Mouse (Mus musculus) cerebellum, adult 11 months (tissue): ENCODE measurements around the gene Tns1.

Experiments
- DNase-seq: peaks from one replicate; pipeline ENCODE4 v3.0.0; 2022

Gene Tns1

DNA sequence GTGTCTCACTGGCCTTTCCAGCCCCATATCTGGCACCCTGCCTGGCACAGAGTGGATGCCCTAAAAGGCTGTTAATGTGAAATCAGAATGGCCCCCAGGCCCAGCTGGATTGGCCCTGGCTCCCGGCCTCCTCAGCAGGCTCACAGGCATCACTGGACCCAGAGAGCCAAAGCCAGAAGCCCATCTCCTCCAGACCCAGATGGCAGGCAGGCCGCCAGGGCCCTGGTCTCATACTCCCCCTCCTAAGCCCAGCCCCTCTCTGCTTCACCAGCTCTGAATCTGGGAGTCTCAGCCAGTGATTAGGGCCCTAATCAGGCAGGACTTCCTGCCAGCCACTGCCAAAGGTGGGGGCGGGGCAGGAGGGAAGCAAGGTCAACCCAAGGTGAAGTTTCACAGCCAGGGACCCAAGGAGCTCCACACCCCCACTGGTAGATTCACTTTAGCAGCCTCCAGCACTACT lies 93.3 kb downstream of the Tns1 start:
- DNase-seq, result no peak

- no peak for DNase-seq
Observed at GRCm38 (mm10) chr1:74030285-74030684, 94.0 kb downstream of the Tns1 start.

DNA sequence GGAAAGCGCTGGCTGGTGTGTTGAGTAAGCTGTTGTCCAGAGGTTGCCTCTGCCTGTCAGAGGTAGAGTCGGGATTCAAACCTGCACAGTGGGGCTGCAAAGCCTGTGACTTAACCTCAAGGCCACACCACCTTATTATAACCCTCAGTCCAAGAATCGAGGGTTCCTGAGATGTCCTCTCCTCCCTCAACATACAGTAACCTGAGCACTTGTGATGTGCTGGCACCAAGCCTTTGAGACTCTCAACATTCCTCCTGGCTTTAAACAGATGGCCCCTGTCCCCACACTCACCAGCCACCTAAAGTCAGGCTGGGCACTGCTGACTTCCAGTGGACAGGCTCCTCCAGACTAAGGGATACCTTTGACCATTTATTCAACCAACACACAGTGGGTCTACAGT lies 94.6 kb downstream of the Tns1 start:
- no peak for DNase-seq

GRCm38 (mm10) chr1:74028881-74029266 lies 95.4 kb downstream of the Tns1 start:
- no peak for DNase-seq

- no peak for DNase-seq
Observed at GRCm38 (mm10) chr1:74028118-74028880, 96.0 kb downstream of the Tns1 start.

DNA sequence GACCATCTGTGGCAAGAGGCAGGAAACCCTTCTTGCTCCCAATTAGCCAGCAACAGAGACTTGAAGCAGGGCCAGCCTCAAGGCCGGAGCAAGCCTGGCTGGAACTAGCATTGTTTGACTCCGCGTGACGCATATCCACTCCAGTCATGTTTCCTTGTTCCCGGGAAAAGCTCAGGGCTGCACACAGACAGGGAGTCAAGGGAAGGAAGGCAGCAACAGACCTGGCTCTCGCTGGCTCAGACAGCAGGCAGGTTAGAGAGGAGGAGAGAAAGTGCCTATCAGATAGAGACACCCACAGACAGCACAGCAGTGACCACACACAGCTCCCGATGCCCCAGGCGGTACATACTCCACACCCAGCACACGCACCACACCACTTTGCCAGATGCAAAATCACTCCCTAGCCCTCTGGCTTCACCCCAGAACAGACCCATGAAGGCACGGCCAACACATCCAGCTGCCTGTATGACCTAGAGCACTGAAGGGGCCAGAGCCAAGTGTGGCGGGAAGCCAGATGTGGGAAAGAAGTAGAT lies 96.6 kb downstream of the Tns1 start:
- no peak for DNase-seq

DNA sequence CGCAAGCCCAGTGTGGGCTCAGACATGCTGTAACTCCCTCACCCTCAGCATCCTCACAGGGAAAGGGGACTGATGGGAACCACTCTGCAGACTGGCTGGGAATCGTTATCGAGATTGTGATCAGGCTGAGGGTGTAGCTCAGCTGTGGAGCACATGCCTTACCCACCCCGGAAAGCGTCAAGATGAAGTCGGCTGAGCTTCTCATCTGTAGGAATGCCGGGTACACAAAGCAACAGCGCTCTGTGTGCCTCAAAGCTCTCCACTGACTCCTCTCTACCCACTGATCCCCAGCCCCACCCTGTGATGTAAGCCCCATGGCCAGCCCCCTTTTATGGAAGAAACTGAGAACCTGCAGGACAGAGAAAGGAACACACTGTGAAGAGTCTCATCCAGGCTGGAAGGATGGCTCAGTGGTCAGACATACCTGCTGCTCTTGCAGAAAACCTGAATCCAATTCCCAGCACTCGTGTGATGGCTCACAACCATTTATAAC lies 97.5 kb downstream of the Tns1 start:
- DNase-seq, result no peak

DNA sequence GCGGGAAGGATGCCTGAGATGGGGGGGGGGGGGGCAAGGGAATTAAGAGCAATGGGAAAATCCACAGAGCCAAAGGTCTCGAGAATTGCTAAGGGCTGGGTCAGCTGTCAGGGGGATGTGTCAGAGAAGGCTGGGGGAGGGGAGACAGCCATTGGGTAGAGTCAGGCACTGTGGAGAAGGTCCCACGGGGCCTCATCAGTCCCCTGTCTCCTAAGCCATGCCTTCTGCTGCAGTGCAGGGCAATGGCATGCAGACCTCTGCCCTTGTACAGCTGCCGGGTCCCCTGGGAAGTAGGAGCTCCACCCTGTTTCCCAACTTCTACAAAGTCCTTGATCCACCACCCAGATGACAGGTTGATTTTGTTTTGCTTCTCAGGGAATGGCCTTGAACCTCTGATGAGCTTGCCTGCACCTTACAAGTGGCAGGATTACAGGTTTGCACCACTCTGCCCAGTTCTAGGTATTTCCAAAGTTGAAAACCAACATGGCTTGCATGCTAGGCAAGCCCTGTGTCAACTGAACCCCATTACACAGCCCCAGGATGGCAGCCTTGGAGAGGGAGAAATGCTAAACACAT lies 98.5 kb downstream of the Tns1 start:
- DNase-seq, result no peak

DNA sequence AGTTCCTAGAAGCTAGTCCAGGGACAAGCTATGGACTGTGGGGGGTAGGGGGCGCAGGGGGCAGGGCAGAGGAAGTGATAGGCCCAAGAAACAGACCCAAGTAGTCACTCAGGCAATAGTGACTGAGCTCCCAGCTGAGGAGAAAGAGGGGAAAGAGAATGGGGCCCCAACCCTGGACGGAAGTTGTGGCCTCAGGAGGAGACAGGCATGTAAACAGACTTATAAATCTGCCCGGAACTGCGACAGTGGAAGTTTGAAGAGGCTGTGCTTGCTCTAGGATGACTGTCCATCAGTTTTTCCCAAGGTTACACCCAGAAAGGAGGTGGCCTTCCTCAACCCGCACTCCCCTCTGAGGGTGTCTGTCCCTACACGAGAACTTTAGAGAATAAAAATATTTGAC lies 99.0 kb downstream of the Tns1 start:
- no peak for DNase-seq

GRCm38 (mm10) chr1:74024452-74025190 lies 99.6 kb downstream of the Tns1 start:
- DNase-seq, result no peak

DNA sequence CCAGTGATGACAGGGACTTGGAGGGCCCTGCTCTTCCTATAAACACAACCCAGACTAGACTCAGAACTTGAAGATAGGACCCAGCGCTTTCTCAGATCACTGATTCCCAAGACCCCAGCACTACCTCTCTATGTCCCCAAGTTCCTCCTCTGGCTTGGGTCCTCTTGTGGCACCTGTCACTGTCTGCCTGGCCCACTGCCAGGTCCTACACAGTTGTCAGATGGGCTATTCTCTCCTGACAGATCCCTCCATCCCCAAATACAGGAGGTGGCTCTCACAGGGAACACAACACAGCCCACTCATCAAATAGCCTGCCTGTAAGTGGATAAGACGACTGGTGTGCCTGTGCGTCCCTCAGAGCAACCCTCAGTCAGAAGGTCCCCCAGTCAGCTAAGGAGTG lies 101.3 kb downstream of the Tns1 start:
- no peak for DNase-seq

DNA sequence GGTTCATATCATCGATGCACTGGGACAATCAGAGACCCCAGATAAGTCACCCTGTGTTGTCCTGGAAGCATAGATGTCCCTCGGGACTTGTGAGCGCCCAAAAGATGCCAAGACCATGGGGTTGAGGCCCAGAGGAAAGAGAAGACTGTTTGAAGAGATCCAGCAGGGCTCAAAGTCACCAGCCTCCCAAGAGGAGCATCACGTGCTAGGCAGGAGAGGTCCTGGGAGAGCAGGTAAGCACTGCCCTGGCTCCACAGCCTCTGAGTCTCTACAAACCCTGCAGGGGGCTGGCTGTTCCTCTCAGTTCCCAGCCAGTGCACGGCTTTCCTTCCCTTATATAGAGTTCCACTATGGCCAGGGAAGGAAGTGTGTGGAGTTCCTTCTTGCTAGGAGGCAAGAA lies 101.7 kb downstream of the Tns1 start:
- no peak for DNase-seq

DNA sequence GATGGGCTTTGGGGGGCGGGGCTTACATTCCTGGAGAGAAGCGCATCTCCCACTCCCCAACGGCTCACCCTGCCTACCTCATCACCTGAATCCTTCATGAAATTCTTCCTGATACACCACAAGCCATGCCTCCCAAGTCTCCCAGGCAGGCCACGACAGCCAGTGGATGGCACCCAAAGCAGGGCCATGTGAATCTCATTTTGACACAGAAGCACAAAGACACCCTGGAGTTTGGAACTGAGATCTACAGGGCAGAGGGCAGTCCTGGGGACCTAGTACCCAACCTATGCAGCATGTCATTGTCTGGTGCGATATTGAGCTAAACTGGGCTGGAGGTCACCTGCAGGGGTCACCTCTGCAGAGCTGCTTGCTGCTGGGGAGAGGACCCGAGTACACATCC lies 104.0 kb downstream of the Tns1 start:
- no peak for DNase-seq

DNA sequence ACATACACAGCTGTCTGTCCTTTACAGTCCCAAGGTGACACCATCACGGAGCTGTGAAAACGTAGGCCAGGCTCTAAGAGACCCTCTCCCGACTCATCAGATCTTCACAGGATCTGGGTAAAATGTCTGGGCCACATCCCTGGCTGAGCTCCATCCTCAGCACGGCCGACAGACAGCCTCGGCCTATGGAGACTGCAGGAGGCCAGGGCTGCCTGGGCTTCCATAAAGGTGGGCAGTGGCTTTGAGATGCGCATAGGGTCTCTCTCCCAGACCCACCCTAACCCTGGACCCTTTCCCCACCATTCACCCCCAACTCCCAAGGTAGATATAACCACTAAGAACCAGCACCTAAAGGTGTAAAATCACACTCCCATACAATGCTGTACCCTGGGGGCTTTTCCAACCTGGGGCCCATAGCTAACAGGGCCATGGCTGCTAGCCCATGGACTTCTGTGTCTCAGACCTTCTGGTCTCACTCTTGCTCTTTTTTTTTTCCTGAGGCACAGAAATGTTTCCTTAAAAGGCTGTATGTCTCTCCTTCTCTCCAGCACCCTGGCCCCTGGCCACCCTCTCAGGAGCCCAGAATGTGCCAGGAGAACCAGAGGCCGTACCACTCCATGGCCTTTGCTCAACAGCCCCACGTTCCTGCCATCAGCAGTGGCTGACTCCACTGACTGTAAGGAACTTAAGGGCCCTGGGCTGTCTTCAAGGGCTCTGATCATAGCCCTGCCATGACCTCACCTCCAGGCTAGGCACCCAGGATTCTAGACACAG lies 106.7 kb downstream of the Tns1 start:
- DNase-seq, result no peak

DNA sequence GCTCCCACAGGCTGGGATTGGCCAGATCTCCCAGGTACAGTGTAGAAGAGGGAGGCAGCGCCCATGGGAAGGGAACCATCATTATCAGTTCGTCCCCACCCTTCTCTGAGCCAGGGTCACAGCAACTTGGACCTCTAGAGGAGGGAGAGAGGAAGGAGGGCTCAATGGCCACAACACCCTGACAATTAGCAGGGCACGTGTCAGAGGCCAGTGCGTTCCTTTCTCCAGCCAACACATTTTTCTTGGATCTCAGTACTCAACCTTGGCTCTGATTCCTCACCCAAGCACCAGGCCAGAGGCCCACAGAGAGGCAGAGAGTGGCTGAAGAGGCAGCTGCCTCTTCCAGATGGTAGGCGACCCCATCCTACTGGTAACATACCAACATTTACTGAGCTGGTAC lies 107.6 kb downstream of the Tns1 start:
- no peak for DNase-seq

DNA sequence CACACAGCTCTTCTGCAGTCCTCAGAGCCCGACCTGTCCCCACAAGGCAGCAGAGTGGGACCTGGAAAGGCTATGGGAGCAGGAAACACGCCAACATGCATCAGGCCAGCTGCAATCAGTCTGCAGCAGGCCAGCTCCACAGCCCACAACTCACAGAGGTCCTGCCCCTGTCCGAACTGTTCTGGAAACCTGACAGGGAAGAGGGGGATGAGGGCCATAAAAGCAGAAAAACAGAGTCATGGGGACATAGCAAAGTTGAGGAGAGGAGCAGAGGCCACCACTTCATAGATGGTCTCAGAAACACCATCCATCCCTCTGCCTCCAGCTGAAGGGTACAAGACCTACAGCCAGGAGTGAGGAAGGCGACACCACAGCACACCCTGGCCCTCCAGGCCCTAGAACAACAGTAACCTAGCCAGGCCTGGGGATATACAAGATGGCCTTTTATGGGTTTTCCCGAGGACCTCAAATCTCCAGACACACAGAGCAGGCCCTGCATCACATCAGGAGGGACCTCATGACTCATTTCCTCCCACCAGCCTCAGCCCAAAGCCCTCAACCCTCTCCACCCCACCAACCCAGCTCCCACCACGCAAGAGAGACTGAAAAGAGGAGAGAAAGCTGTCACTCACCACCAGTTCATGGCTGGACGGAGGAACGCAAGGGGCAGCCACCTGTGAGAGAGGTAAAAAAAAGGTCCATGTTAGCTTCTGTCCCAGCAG lies 108.6 kb downstream of the Tns1 start:
- DNase-seq, result no peak

DNA sequence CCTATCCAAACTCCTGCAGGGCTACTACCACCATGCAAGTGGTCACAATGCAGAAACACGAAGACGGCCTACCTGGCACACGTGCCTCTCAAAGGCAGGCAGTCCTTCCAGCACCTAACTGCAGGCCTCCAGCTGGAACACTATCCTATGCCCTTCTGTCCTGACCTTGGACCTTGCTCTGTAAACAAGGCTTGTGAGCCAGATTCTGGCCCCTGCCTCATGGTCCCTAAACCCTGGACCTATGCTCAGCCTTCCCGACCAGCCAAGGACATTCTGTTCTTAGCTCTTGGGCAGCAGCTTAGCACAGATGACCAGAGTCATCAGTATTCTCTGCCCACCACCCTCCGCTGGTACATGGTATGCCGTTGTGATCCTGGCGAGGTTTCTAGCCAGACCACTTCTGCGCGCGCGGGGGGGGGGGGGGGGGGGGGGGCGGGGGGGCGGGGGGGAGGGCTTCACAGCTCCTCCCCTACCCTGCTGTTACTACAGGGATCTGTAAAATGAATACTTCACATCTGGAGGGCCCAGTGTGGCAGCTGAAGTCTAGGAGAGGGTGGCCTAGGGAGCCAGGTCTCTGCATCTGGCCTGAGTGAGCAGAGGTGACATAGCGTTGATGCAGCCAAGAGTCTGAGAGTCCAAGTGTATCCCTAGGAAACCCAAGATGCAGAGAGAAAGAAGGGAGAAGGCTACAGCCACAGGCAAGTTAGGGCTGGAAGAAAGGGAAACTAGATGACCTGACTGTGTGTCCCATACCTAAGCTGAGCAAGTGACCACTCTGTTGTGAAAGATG lies 109.5 kb downstream of the Tns1 start:
- no peak for DNase-seq

GRCm38 (mm10) chr1:74013296-74014031 lies 110.8 kb downstream of the Tns1 start:
- no peak for DNase-seq

DNA sequence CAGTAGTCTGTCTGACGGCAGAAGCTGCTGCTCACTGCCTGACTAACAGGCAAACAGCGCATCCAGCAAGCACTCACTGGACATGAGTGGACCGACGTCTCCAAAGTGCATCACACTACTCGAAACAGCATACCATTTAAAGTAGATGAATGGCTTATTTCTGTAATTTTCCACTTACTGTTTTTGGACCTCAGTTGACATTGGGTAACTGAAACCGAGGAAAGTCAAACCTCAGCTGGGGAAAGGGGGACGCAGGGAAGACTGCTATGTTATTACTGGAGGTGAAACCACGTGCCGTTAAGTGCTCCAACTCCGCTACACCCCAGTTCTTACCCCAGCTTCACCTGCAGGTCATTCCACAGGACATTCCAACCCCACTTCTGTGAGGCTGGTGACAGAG lies 111.5 kb downstream of the Tns1 start:
- DNase-seq, result no peak

- DNase-seq, result no peak
Observed at GRCm38 (mm10) chr1:74009495-74009894, 114.8 kb downstream of the Tns1 start.

- no peak for DNase-seq
Observed at GRCm38 (mm10) chr1:74008966-74009365, 115.3 kb downstream of the Tns1 start.
